Mouse (Mus musculus) kidney, adult 2 months (tissue): ENCODE results near the gene Cdc42ep4.

Source experiments
- CTCF ChIP-seq: fragments of 200-500 bp; conservative IDR thresholded peaks from 2 replicates; pipeline ENCODE4 v1.5.1; 2011; ENCODE audit warnings: low read depth, mild to moderate bottlenecking, control low read depth, low read length, moderate library complexity, mixed read lengths; ENCODE audit not compliant: insufficient read depth, insufficient read length
- POLR2A ChIP-seq: fragments of 200-500 bp; IDR thresholded peaks from one replicate; pipeline ENCODE4 v1.6.1; 2011; ENCODE audit warnings: low read depth, low read length, control low read depth

GRCm38 (mm10) chr11:113760476-113760875 lies 8.8 kb upstream of the Cdc42ep4 start:
- TF ChIP-seq POLR2A (no peak), CTCF (no peak)
